In the genomic region with DNA sequence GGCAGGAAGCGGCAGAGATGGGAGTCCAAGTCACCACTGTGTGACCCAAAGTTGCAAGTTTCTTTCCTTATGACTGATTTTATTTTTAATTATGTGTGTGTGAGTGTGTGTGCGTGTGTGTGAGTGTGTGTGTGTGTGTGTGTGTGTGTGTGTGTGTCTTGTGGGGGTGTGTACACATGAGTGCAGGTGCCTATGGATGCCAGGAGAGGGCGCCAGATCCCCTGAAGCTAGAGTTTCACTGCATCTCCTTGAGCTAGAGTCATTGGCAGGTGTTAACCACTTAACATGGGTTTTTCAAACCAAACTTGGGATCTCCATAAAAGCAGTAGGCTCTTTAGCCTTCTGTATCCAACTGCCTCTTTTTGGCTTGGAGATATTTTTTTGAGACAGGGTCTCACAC, we compare ENCODE assay signal across 21 mouse cellular contexts.
DNase-seq lines count a peak whose midpoint lies in the region; ATAC-seq and TF ChIP-seq lines count a peak whose summit lies in the region.
"Had no signal": no experiment of that assay in that cellular context is flagged by ENCODE, and none has a peak within 500 bp of the region (broad histone marks: within the 10 kb centered on the region; RNA-seq: fewer than 3 reads in every experiment).

No protein-coding gene starts in this region.

- no peaks in the 10 kb centered on the region for H3K27me3 ChIP-seq in liver, embryonic 14.5 days (ENCODE audit: control insufficient read depth, insufficient read depth, low read length)
- no peaks in the 10 kb centered on the region for H3K27me3 ChIP-seq in testis, adult 2 months (ENCODE audit: control insufficient read depth, insufficient read depth, low read length)
- no peaks in the 10 kb centered on the region for H3K27me3 ChIP-seq in ES-Bruce4 (ENCODE audit: control insufficient read depth, insufficient read depth, low read length, poor library complexity, severe bottlenecking)
- H3K27me3 ChIP-seq: heart, embryonic 15.5 days; Patski had no signal

- DNase-seq in liver, embryonic 14.5 days (ENCODE audit: low read depth in 3 of 3, low spot score in 3 of 3): no peak
- DNase-seq in liver: no peak
- DNase-seq in testis, postnatal 14 days (ENCODE audit: low spot score): no peak
- DNase-seq in ZHBTc4 (ENCODE audit: low read depth, low spot score): peak; percentile 30
- no peak for DNase-seq in Muller cell, postnatal 12 days (ENCODE audit: inconsistent ontology term)
- DNase-seq: adrenal gland, adult 8-10 months; adrenal gland, postnatal 36 days; cerebellum, adult 11-12 months; cerebellum, adult 9-11 months; forebrain, postnatal 0 days; gastrocnemius, postnatal 14 days; heart, adult 2 months; heart, postnatal 14 days had no signal

- no peak overlapping the region for H3K9ac ChIP-seq in liver, embryonic 14.5 days (replicated peaks)
- no peak overlapping the region for H3K9ac ChIP-seq in ES-Bruce4 (ENCODE audit: low read depth, poor library complexity, severe bottlenecking)
- H3K9ac ChIP-seq: forebrain, embryonic 13.5 days; forebrain, postnatal 0 days; heart, embryonic 15.5 days; hindbrain, embryonic 14.5 days had no signal

- TF ChIP-seq CTCF in liver, embryonic 14.5 days (IDR thresholded peaks at IDR 0.05; ENCODE audit: low read depth): peak; percentile 33
- TF ChIP-seq CTCF in testis, adult 2 months (IDR thresholded peaks at IDR 0.05; ENCODE audit: control insufficient read depth, insufficient read depth, insufficient replicate concordance, low read depth, low read length): peak; percentile 53; the same call in 1 of the 2 replicates
- TF ChIP-seq CTCF in ES-Bruce4 (IDR thresholded peaks at IDR 0.05; ENCODE audit: low read depth, low read length): peak; percentile 37

- no peak overlapping the region for H3K4me3 ChIP-seq in liver, embryonic 14.5 days (ENCODE audit: insufficient read depth in 1 of 2, low read depth in 2 of 2, low read length in 2 of 2)
- no peak overlapping the region for H3K4me3 ChIP-seq in testis, adult 2 months (ENCODE audit: control insufficient read depth, low read depth, low read length)
- no peak overlapping the region for H3K4me3 ChIP-seq in ES-Bruce4 (ENCODE audit: low read depth, low read length)
- H3K4me3 ChIP-seq: embryonic facial prominence, embryonic 10.5 days; forebrain, embryonic 13.5 days; heart, adult 2 months; heart, embryonic 15.5 days had no signal

- H3K4me2 ChIP-seq in liver, embryonic 14.5 days (ENCODE audit: low read depth): no peak overlapping the region
- H3K4me2 ChIP-seq: forebrain, embryonic 13.5 days; heart, embryonic 11.5 days; heart, embryonic 15.5 days; hindbrain, embryonic 14.5 days had no signal

- ATAC-seq in liver, embryonic 14.5 days (ENCODE audit: insufficient read depth): no peak
- ATAC-seq: forebrain, embryonic 13.5 days; forebrain, postnatal 0 days; Patski had no signal

- H3K4me1 ChIP-seq in liver, embryonic 14.5 days (replicated peaks; ENCODE audit: control insufficient read depth in 2 of 2, insufficient read depth in 2 of 2, low read length in 1 of 2): no peaks in the 10 kb centered on the region
- H3K4me1 ChIP-seq in testis, adult 2 months (ENCODE audit: control insufficient read depth, insufficient read depth, low read length): no peaks in the 10 kb centered on the region; the same call in none of the 2 replicates
- H3K4me1 ChIP-seq in ES-Bruce4 (ENCODE audit: control insufficient read depth, insufficient read depth, low read length): no peaks in the 10 kb centered on the region

- no peak for TF ChIP-seq EP300 in liver, embryonic 14.5 days (IDR thresholded peaks at IDR 0.05; ENCODE audit: low read depth)
- TF ChIP-seq EP300 in ES-Bruce4 (IDR thresholded peaks at IDR 0.05; ENCODE audit: insufficient read depth, low read depth, low read length): no peak

- H3K9me3 ChIP-seq in liver, embryonic 14.5 days (ENCODE audit: control insufficient read depth, low read length): no peaks in the 10 kb centered on the region
- H3K9me3 ChIP-seq in ES-Bruce4 (replicated peaks; ENCODE audit: control insufficient read depth, insufficient read depth, low read length, poor library complexity, severe bottlenecking): 0 out of 2 replicates have a peak, but pooled peaks cover 2% of the 10 kb centered on the region
- H3K9me3 ChIP-seq: forebrain, embryonic 13.5 days had no signal

- 65% methylated on average over 3 of the region's 3 CpGs for WGBS in liver, embryonic 14.5 days (ENCODE audit: insufficient replicate concordance)

- H3K27ac ChIP-seq in liver, embryonic 14.5 days: no peak overlapping the region
- H3K27ac ChIP-seq in testis, adult 2 months (ENCODE audit: control insufficient read depth, insufficient read depth, low read depth, low read length): no peak overlapping the region
- no peak overlapping the region for H3K27ac ChIP-seq in ES-Bruce4 (ENCODE audit: insufficient read depth, low read length)
- H3K27ac ChIP-seq: embryonic facial prominence, embryonic 10.5 days; forebrain, embryonic 13.5 days; heart, adult 2 months; heart, embryonic 15.5 days; hindbrain, embryonic 14.5 days had no signal

- TF ChIP-seq POLR2A in testis, adult 2 months (IDR thresholded peaks at IDR 0.05; ENCODE audit: control insufficient read depth, low read depth, low read length): no peak
- no peak for TF ChIP-seq POLR2A in ES-Bruce4 (IDR thresholded peaks at IDR 0.05; ENCODE audit: insufficient read depth, low read length)

- H3K36me3 ChIP-seq in liver, embryonic 14.5 days (replicated peaks; ENCODE audit: control insufficient read depth, insufficient read depth, low read depth): no peaks in the 10 kb centered on the region
- H3K36me3 ChIP-seq in testis, adult 2 months (ENCODE audit: control insufficient read depth, insufficient read depth, low read length): no peaks in the 10 kb centered on the region
- no peaks in the 10 kb centered on the region for H3K36me3 ChIP-seq in ES-Bruce4 (ENCODE audit: control insufficient read depth, insufficient read depth, low read length, poor library complexity, severe bottlenecking)
- H3K36me3 ChIP-seq: embryonic facial prominence, embryonic 10.5 days; heart, embryonic 15.5 days had no signal
